Mouse (Mus musculus) embryo, embryonic 11 days (tissue): Measurements from ENCODE around the gene Serpinf1.

Experiments used
- DNase-seq: peaks from one replicate; pipeline ENCODE4 v3.0.0-alpha.2; 2015

The Serpinf1 gene

DNA sequence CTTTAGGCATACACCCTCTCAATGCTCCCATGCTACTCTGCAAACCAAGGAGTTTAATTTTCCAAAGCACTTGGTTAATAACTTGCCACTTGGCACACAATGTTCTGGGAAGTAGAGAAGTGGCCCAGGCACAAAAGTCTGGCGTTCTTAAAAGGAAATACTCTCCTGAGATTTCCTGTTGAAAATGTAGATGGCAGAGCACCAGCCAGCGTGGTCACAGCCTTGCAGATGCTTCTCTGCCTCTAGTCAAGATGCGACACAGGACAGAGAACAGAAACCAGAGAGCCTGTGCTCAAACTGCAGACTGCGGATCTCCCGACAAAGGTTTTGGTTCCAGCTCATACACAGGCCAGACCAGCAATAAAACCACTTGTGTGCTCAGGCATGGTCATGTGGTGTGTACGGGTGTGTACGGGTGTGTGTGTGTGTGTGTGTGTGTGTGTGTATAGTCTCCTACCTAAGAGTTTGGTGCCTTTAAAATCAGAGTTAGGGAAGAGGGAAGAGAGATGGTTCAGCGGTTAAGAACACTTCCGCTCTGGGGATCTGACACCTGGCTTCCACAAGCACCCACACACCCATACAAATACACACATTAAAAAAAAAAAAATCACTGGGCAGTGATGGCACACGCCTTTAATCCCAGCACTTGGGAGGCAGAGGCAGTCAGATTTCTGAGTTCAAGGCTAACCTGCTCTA is 32.7 kb upstream of the Serpinf1 start:
- no peak for DNase-seq

GRCm38 (mm10) chr11:75453991-75454930 is 31.8 kb upstream of the Serpinf1 start, which contains the start of gene Wdr81:
TSS of gene Wdr81 (minus strand) at chr11:75454717.
- DNase-seq = peak; percentile 96

GRCm38 (mm10) chr11:75452812-75453557 is 30.5 kb upstream of the Serpinf1 start:
- DNase-seq = no peak

DNA sequence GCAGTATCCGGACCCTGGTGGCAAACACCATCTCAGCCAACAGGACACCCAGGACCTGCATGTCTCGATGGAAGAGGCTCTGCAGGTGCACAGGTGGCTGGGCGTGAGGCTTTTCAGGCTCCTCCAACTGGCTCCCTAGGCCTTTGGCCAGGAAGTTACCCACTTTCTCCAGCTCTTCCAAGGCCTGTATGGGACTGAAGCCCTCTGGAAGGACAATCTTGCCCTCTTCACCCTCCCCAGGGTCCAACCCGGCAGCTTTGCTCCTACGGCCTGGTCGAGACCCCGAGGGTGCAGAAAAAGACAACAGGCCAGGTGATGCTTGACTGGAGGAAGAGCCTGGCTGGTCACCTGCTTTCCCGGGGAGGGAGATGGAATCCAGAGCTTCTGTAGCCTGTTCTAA is 29.6 kb upstream of the Serpinf1 start:
- no peak for DNase-seq

DNA sequence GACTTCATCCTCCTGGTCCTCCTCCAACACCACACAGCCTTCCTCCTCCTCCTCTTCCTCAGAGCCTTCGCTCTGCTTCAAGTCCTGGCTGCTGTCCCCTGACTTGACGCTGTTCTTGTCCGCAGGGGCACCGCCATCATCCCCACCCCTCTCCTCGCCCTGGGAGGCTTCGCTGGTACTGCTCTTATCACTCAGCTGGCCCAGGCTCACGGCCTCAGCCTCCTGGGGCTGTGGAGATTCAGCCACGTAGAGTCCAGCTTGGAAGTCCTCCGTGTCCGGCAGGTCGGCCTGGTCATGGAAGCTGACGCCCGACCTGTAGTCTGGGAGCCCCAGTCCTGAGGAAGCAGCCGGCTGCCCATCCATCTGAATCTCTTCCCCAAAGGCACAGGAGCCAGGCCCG is 28.4 kb upstream of the Serpinf1 start:
- DNase-seq = no peak

GRCm38 (mm10) chr11:75450304-75450908 is 27.9 kb upstream of the Serpinf1 start:
- DNase-seq = no peak

DNA sequence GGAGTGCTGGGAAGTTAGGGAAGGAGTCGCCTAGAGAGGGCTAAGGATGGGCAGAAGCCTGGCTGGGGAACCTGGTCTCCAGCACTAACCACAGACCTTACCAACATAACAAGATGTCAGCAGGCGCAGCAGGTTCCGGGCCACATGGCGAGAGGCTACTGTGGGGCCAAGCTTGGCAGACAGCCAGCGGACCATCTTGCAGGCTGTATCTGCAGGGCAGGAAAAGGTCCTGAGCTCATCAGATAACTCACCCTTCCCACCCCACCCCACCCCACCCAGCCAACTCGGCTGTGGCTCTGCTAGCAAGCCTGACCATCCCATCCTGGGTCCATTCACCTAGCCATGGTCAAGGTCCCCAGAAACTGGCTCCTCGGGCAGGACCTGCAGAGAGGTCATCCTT is 27.2 kb upstream of the Serpinf1 start:
- no peak for DNase-seq

DNA sequence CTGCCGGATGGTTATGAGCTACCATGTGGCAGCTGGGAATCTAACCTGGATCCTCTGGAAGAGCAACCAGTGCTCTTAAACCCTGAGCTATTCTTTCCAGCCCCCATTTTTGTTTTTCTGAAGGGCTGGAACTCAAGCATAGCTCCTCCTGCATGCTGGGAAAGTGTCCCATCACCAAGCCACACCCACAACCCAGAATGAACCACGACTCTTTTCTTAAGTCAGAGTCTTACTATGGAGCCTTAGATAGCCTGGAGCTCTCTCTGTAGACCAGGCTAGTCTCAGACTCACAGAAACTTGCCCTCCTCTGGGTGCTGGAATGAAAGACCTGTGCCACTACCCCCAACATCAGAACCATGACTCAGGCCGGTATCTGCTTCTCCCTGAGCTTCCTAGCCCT is 26.1 kb upstream of the Serpinf1 start:
- DNase-seq = no peak

DNA sequence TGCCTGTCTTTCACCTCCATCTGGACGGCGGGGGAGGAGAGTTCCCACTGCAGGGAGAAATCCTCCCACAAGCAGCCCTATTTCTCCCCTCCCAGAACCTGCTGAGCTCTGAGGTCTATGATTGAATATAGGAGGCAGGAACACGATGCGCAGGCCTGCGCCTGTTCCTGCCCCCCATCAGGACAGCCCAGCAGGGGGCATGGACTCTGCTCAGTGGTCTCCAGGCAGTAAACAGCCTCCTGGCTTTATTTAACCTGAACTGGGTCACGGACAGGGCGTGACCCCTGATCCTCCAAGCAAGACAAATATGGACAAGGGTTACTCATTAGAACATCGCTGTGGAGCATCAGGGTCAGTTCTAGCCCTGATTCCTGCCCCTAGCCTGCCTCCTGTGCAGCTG is 21.2 kb upstream of the Serpinf1 start:
- peak; percentile 4 for DNase-seq

DNA sequence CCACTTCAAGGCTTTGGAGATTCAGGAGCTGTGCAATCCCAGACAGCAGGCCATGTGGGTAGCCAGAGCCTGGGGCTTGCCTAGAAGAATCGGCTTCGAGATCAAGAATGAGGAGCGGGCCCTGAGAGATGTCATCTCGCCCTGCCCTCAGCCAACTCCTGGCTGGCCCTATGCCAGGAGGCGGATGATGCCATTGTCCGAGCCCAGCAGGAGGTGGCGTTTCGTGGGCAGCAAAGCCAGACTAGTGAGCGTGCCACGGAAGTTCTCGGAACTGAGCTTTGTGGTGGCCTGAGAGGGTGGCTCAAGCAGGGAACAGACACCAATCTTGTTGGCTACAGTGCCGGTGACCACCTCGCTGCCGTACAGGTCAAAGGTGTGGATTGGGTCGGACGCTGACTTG is 19.1 kb upstream of the Serpinf1 start:
- DNase-seq = no peak

DNA sequence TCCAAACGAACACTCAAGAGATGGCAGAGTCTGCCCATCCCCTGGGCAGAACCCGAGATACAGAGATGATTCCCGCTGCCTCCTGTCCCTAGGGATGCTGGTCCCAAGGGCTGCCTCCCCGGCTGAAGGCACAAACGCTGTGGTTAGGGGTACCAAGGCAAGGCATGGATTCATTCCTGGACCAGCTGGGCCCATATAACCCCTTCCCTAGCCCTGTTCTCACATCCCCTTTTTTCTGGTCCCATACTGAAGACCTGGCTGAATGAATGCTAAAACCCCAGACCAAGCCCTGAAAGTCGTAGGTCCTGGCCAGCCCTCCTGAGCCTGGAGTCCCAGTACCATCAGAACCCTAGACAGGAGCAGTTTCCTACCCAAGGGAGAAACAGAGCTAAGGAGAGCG is 18.5 kb upstream of the Serpinf1 start:
- DNase-seq = no peak

GRCm38 (mm10) chr11:75439951-75440350 is 17.4 kb upstream of the Serpinf1 start:
- DNase-seq = no peak

DNA sequence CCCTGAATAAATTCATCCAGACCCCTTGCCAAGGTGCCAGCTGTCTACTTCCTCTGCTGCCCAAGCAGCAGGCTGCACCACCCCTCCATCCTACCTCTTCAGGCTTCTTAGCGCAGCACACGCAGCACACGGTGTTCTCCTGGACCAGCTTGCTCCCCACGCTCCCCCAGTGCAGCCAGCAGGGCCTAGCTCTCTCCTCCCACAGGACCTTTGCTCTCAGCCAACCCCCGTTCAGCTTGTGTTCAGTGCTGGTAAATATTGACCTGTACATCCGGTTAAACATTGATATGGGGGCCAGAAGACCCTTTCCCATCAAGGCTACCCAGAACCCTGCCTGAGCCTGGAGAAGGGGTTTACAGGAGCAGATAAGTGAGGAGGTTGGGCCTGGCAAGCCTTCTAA is 16.9 kb upstream of the Serpinf1 start, which contains the start of gene Serpinf2:
TSS of gene Serpinf2 (minus strand) at position 229 of the 400 bp plus-strand sequence.
- DNase-seq = no peak

DNA sequence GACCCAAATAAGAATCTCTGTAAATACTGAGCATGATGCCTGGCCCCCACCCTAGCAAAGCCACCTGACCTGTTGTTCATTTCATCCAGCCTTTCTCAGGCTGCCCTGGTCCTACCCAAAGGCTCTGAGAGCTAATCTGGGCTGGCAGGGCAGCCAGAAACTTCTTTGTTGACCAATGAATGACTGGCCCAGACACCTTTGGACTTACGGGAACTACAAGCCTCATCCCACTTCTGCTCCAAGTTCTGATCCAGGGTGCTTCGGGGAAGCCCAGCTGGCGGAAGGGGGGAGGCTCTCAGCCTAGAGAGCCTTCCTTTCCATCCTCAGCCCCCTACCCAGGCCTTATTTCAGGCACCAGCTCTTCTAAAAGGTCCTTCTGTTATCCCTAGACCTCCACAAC is 16.3 kb upstream of the Serpinf1 start:
- DNase-seq = no peak

GRCm38 (mm10) chr11:75438194-75438593 is 15.7 kb upstream of the Serpinf1 start:
- DNase-seq = no peak

- DNase-seq = no peak
Observed at GRCm38 (mm10) chr11:75434138-75434537, 11.6 kb upstream of the Serpinf1 start.

- DNase-seq = no peak
Observed at GRCm38 (mm10) chr11:75431307-75431706, 8.8 kb upstream of the Serpinf1 start.

DNA sequence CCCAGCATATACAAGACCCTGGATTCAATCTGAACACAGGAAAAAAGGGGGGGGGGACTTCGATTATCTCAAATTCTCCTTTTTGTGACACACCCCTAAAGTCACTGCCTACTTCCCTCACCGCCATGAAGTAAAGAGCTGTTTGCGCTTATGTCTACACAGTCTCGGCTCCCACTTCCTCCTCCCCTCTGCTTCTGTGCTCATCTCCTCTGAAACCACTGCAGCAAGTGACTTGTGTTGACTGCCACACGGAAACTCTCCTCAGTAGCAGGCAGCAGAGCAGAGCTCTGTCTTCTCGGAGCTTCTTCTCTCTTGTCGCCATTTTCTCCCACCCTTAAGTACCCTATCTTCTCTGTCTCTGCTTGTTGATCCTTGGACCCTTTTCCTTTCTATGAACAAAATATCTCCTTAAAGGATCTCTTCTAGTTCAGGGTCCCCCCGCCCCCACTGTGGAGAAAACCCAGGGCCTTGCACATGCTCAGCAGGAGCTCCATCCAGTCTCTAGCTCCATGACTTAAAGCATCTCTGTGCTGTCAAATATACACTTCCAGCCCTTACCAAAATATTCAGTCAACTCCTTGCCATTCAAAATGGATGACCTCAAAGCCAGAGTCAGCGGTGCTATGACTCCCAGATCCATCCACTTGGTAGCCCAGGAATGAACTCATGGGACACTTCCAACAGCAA is 6.7 kb upstream of the Serpinf1 start:
- no peak for DNase-seq

DNA sequence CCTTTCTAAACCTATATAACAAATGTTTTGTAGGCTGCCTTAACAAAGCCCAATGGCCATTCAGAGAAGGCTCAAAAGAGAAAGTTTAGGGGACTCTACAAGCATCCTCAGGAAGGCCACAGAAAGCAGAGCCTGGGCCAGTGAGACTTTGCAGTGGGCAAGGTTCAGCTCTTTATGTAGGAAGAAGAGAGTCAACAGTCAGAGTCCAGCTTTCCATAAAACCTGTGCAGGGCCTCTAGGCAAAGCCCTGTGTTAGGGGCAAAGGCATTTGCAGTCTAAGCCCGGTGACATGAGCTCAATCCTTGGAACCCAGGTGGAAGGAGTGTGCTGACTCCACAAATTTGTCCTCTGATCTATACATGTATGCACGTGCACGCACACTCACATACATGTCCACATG is 2.0 kb upstream of the Serpinf1 start:
- no peak for DNase-seq

- no peak for DNase-seq
Observed at GRCm38 (mm10) chr11:75424033-75424432, 1.5 kb upstream of the Serpinf1 start.

GRCm38 (mm10) chr11:75423091-75423490 is 590 bp upstream of the Serpinf1 start:
- DNase-seq = no peak

GRCm38 (mm10) chr11:75421375-75422012 is 1.0 kb downstream of the Serpinf1 start:
- peak; percentile 64 for DNase-seq
